8 mouse cellular contexts compared by ENCODE assay signal in genomic region chr14:55098067-55098466, GRCm38 (mm10). TPM values are rescaled to one million over a fixed set of nuclear protein-coding genes. Genes with fewer than 3 reads are reported as not detected.
DNase-seq lines count a peak whose midpoint lies in the region; ATAC-seq and TF ChIP-seq lines count a peak whose summit lies in the region.

No protein-coding gene starts in this region.

- H3K36me3 ChIP-seq in lung, embryonic 15.5 days = peaks cover 8% of the 10 kb centered on the region; the same call in 1 of the 2 replicates
- peaks cover 49% of the 10 kb centered on the region for H3K36me3 ChIP-seq in small intestine, adult 2 months (ENCODE audit: control insufficient read depth, insufficient read depth, low read length)

- no peak overlapping the region for H3K4me2 ChIP-seq in lung, embryonic 15.5 days

- H3K4me1 ChIP-seq in lung, embryonic 15.5 days = peaks cover 27% of the 10 kb centered on the region
- H3K4me1 ChIP-seq in small intestine, adult 2 months (ENCODE audit: control insufficient read depth, insufficient read depth, insufficient read length, low read length) = peaks cover 11% of the 10 kb centered on the region

- 49% methylated on average over 4 of the region's 4 CpGs for WGBS in lung, embryonic 15.5 days
- 72% methylated on average over 4 of the region's 4 CpGs for WGBS in small intestine, adult 2 months

- peak; percentile 64; the same call in 1 of the 2 replicates for TF ChIP-seq CTCF in small intestine, adult 2 months (IDR thresholded peaks at IDR 0.05; ENCODE audit: extremely low read depth, insufficient read length, insufficient replicate concordance, low read depth, low read length)

- H3K9ac ChIP-seq in lung, embryonic 15.5 days = no peak overlapping the region

- no peak for ATAC-seq in lung, embryonic 15.5 days (ENCODE audit: borderline replicate concordance, extremely low read depth, low FRiP score, low TSS enrichment)

- H3K27ac ChIP-seq in lung, embryonic 15.5 days = peak overlapping the region; percentile 61
- no peak overlapping the region; the same call in 1 of the 2 replicates for H3K27ac ChIP-seq in small intestine, adult 2 months (ENCODE audit: insufficient read depth, low read depth, low read length)

- no peaks in the 10 kb centered on the region for H3K9me3 ChIP-seq in lung, embryonic 15.5 days

- no peak for TF ChIP-seq POLR2A in small intestine, adult 2 months (IDR thresholded peaks at IDR 0.05; ENCODE audit: low read depth, low read length)

- DNase-seq in cerebellum, adult 11 months = peak; percentile 44
- DNase-seq in cerebellum, adult 9-11 months = no peak
- peak; percentile 67 for DNase-seq in right cerebral cortex, postnatal 4 days
- DNase-seq in right cerebral cortex, postnatal 25 days = no peak
- DNase-seq in heart, postnatal 4 days = peak; percentile 63
- DNase-seq in adrenal gland, adult 8-10 months = no peak

- H3K4me3 ChIP-seq in lung, embryonic 15.5 days = no peak overlapping the region
- H3K4me3 ChIP-seq in small intestine, adult 2 months (ENCODE audit: low read depth, low read length) = no peak overlapping the region

- no peaks in the 10 kb centered on the region for H3K27me3 ChIP-seq in lung, embryonic 15.5 days
- no peaks in the 10 kb centered on the region for H3K27me3 ChIP-seq in small intestine, adult 2 months (ENCODE audit: control insufficient read depth, insufficient read depth, low read length)

RNA-seq across cellular contexts. Expression of gene Thtpa, which starts 3.5 kb away (rescaled TPM):
- total RNA-seq in heart, postnatal 4 days (2021) = 10 to 100 TPM; 12.2 to 13.2 TPM
- polyA plus RNA-seq in lung, embryonic 15.5 days (2015; fragmentation: Nextera tagmentation; extraction: Ambion mirVana) = 22.0 and 22.9 TPM in 2 replicates
- polyA plus RNA-seq in small intestine, adult 2 months (2012; rRNA removed) = 2.9 and 4.9 TPM in 2 replicates
- total RNA-seq in adrenal gland, adult 8-10 months (2022) = 10 to 100 TPM; 16.1 to 22.6 (median 21.0) TPM

RNA-seq across cellular contexts. Expression of gene Zfhx2, which starts 5.9 kb away (rescaled TPM):
- 1 to 10 TPM; 2.9 to 3.8 TPM for total RNA-seq in heart, postnatal 4 days (2021)
- polyA plus RNA-seq in lung, embryonic 15.5 days (2015; fragmentation: Nextera tagmentation; extraction: Ambion mirVana) = 4.2 and 4.3 TPM in 2 replicates
- polyA plus RNA-seq in small intestine, adult 2 months (2012; rRNA removed) = 2.2 and 4.2 TPM in 2 replicates
- total RNA-seq in adrenal gland, adult 8-10 months (2022) = 10 to 100 TPM in 2 of 4 experiments, 1 to 10 TPM in 2; 6.9 to 17.8 (median 11.7) TPM

RNA-seq across cellular contexts. Expression of gene Ap1g2, which starts 8.3 kb away (rescaled TPM):
- total RNA-seq in heart, postnatal 4 days (2021) = 1 to 10 TPM; 3.3 to 5.6 TPM
- 17.2 and 18.9 TPM in 2 replicates for polyA plus RNA-seq in lung, embryonic 15.5 days (2015; fragmentation: Nextera tagmentation; extraction: Ambion mirVana)
- 48.4 and 80.7 TPM in 2 replicates for polyA plus RNA-seq in small intestine, adult 2 months (2012; rRNA removed)
- 10 to 100 TPM; 24.5 to 29.3 (median 26.0) TPM for total RNA-seq in adrenal gland, adult 8-10 months (2022)

RNA-seq across cellular contexts. Expression of gene Jph4, which starts 18.7 kb away (rescaled TPM):
- under 1 TPM; 0.10 to 0.16 TPM for total RNA-seq in heart, postnatal 4 days (2021)
- 0.33 and 0.37 TPM in 2 replicates for polyA plus RNA-seq in lung, embryonic 15.5 days (2015; fragmentation: Nextera tagmentation; extraction: Ambion mirVana)
- 0.65 and 0.72 TPM in 2 replicates for polyA plus RNA-seq in small intestine, adult 2 months (2012; rRNA removed)
- total RNA-seq in adrenal gland, adult 8-10 months (2022) = 1 to 10 TPM; 3.3 to 6.9 (median 5.3) TPM

Comparison
In these comparisons a context has a peak if more than half of its experiments do, and no peak if none do; other contexts are left out.
1. DNase-seq: peak in cerebellum, adult 11 months (single experiment), right cerebral cortex, postnatal 4 days (single experiment) and heart, postnatal 4 days (single experiment); none in cerebellum, adult 9-11 months (single experiment), right cerebral cortex, postnatal 25 days (single experiment) and adrenal gland, adult 8-10 months (single experiment).